Mouse (Mus musculus): ENCODE data around the gene Trim9.

- TF ChIP-seq POLR2A (IDR thresholded peaks at IDR 0.05; ENCODE audit: control insufficient read depth in 1 of 2, insufficient read depth in 1 of 2, low read depth in 1 of 2, low read length in 2 of 2, poor library complexity in 1 of 2) (no peak), GABPA (IDR thresholded peaks at IDR 0.05; ENCODE audit: low read depth, low read length) (no peak), CTCF (IDR thresholded peaks at IDR 0.05 in 2 of 3, conservative IDR thresholded peaks at IDR 0.05 in 1 of 3; ENCODE audit: control insufficient read depth in 1 of 3, insufficient read depth in 1 of 3, low read depth in 2 of 3, low read length in 3 of 3, poor library complexity in 1 of 3, severe bottlenecking in 1 of 3) (no peak), ZKSCAN1 (IDR thresholded peaks at IDR 0.05; ENCODE audit: low read depth, low read length) (no peak), NELFE (IDR thresholded peaks at IDR 0.05; ENCODE audit: low read depth, low read length) (no peak), MEF2A (IDR thresholded peaks at IDR 0.05; ENCODE audit: extremely low read depth, insufficient replicate concordance, low read depth, low read length, poor library complexity, severe bottlenecking) (no peak), POLR2AphosphoS2 (IDR thresholded peaks at IDR 0.05; ENCODE audit: low read length) (no peak), ZC3H11A (IDR thresholded peaks at IDR 0.05; ENCODE audit: low read depth, low read length) (no peak), MYC (IDR thresholded peaks at IDR 0.05; ENCODE audit: low read depth, low read length) (no peak), EP300 (IDR thresholded peaks at IDR 0.05; ENCODE audit: low read depth in 1 of 2, low read length in 2 of 2) (no peak), ETS1 (IDR thresholded peaks at IDR 0.05; ENCODE audit: low read depth, low read length) (no peak), USF1 (IDR thresholded peaks at IDR 0.05; ENCODE audit: low read depth, low read length) (no peak), USF2 (IDR thresholded peaks at IDR 0.05; ENCODE audit: borderline replicate concordance in 1 of 2, insufficient read depth in 1 of 2, low read depth in 1 of 2, low read length in 2 of 2) (no peak)
These were observed 99.5 kb downstream of the Trim9 start for GRCm38 (mm10) chr12:70247683-70248474.
